Mouse (Mus musculus): Measurements from ENCODE around the gene Casz1. TPM values are rescaled to one million over a fixed set of nuclear protein-coding genes. Genes with fewer than 3 reads are reported as not detected.

The Casz1 gene
- polyA plus RNA-seq, 1 experiment = 1.3 TPM

GRCm38 (mm10) chr4:148912826-148913590 is 108.8 kb downstream of the Casz1 start:
- Histone ChIP-seq H3K4me3 (ENCODE audit: insufficient read depth, low read length) (no peak overlapping the region), H3K27ac (ENCODE audit: insufficient read depth, low read depth, low read length) (no peak overlapping the region), H3K4me1 (ENCODE audit: control insufficient read depth, insufficient read depth, low read length) (no peaks in the 10 kb centered on the region)
- TF ChIP-seq CTCF (IDR thresholded peaks at IDR 0.05; ENCODE audit: low read depth, low read length) (no peak), POLR2A (IDR thresholded peaks at IDR 0.05; ENCODE audit: borderline replicate concordance, low read depth, low read length) (no peak)

- no peaks in the 10 kb centered on the region for H3K4me1 ChIP-seq (ENCODE audit: control insufficient read depth, insufficient read depth, low read length)
- no peak overlapping the region for H3K27ac ChIP-seq (ENCODE audit: insufficient read depth, low read depth, low read length)
- no peak overlapping the region for H3K4me3 ChIP-seq (ENCODE audit: insufficient read depth, low read length)
- no peak for TF ChIP-seq POLR2A (IDR thresholded peaks at IDR 0.05; ENCODE audit: borderline replicate concordance, low read depth, low read length)
- TF ChIP-seq CTCF (IDR thresholded peaks at IDR 0.05; ENCODE audit: low read depth, low read length) = no peak
Observed at GRCm38 (mm10) chr4:148914863-148915622, 110.8 kb downstream of the Casz1 start.

DNA sequence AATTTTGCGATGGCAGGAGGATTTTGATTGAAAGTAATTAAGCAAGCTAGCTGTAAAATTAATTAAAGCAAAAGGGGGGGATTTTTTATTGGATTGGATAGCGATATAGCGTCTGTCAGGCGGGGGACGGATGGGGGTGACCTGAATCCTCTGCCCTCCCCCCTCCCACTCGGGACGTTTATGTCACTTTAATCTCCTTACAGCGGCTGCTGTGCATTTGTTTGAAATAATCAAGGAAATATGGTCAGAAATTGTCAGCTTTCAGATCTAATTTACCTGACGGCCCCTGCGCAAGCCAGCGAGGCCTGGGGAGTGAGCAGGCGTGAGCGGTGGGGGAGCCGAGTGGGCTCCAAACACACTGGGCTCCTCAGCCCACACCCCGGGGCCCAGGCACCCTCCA is 111.6 kb downstream of the Casz1 start:
- TF ChIP-seq POLR2A (IDR thresholded peaks at IDR 0.05; ENCODE audit: borderline replicate concordance, low read depth, low read length) (no peak), CTCF (IDR thresholded peaks at IDR 0.05; ENCODE audit: low read depth, low read length) (no peak)

DNA sequence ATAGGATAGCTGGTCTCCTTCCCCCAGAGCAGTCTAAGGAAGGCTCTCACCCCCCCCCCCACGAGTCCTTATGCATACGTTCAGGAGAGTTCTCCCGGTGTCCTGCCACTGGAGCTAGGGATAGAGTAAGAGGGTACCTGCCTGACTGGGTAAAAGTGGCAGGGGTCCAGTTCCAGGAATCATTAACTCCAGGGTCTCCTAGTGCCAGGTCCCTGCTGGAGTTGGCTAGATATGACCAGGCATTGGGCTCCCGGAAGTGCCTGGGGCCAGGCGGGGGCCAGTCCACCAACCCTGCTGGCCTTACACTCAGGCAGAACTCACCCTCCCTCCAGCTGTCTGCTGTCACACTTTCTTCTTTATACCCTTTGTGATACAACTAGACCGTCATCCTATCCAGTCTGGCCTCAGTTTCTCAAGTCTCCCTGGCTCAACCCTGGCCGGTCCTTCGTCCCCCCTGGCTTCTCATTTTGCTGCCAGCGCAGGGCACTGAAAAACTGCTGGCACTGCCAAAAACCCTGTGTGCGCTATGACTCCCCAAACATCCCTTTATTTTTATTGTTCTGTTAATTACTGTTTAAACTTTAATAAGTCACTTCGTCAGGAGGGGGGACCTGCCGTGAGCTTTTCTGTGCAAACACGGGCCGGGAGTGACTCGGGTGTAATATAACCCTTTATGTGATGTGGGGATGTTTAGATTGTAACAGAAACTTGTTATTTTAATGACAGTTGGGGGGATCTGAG is 114.6 kb downstream of the Casz1 start:
- no peak overlapping the region for H3K4me3 ChIP-seq (ENCODE audit: insufficient read depth, low read length)
- no peak overlapping the region for H3K27ac ChIP-seq (ENCODE audit: insufficient read depth, low read depth, low read length)
- 0 out of 2 replicates have a peak, but pooled peaks cover 2% of the 10 kb centered on the region for H3K4me1 ChIP-seq (ENCODE audit: control insufficient read depth, insufficient read depth, low read length)
- no peak for TF ChIP-seq CTCF (IDR thresholded peaks at IDR 0.05; ENCODE audit: low read depth, low read length)
- TF ChIP-seq POLR2A (IDR thresholded peaks at IDR 0.05; ENCODE audit: borderline replicate concordance, low read depth, low read length) = no peak

More for the DNA sequence above, 111.6 kb downstream of the Casz1 start:
- 0 out of 2 replicates have a peak, but pooled peaks cover under 1% of the 10 kb centered on the region for H3K4me1 ChIP-seq (ENCODE audit: control insufficient read depth, insufficient read depth, low read length)
- H3K4me3 ChIP-seq (ENCODE audit: insufficient read depth, low read length) = no peak overlapping the region
- no peak overlapping the region for H3K27ac ChIP-seq (ENCODE audit: insufficient read depth, low read depth, low read length)

GRCm38 (mm10) chr4:148920610-148921009 is 116.4 kb downstream of the Casz1 start:
- 0 out of 2 replicates have a peak, but pooled peaks cover 2% of the 10 kb centered on the region for H3K4me1 ChIP-seq (ENCODE audit: control insufficient read depth, insufficient read depth, low read length)
- no peak overlapping the region for H3K27ac ChIP-seq (ENCODE audit: insufficient read depth, low read depth, low read length)
- TF ChIP-seq POLR2A (IDR thresholded peaks at IDR 0.05; ENCODE audit: borderline replicate concordance, low read depth, low read length) (no peak), CTCF (IDR thresholded peaks at IDR 0.05; ENCODE audit: low read depth, low read length) (no peak)
- peak overlapping the region; percentile 26 for H3K4me3 ChIP-seq (ENCODE audit: insufficient read depth, low read length)

GRCm38 (mm10) chr4:148922221-148922700 is 118.0 kb downstream of the Casz1 start:
- H3K4me3 ChIP-seq (ENCODE audit: insufficient read depth, low read length) = no peak overlapping the region
- no peak overlapping the region for H3K27ac ChIP-seq (ENCODE audit: insufficient read depth, low read depth, low read length)
- 0 out of 2 replicates have a peak, but pooled peaks cover 2% of the 10 kb centered on the region for H3K4me1 ChIP-seq (ENCODE audit: control insufficient read depth, insufficient read depth, low read length)
- TF ChIP-seq CTCF (IDR thresholded peaks at IDR 0.05; ENCODE audit: low read depth, low read length) (no peak), POLR2A (IDR thresholded peaks at IDR 0.05; ENCODE audit: borderline replicate concordance, low read depth, low read length) (no peak)

DNA sequence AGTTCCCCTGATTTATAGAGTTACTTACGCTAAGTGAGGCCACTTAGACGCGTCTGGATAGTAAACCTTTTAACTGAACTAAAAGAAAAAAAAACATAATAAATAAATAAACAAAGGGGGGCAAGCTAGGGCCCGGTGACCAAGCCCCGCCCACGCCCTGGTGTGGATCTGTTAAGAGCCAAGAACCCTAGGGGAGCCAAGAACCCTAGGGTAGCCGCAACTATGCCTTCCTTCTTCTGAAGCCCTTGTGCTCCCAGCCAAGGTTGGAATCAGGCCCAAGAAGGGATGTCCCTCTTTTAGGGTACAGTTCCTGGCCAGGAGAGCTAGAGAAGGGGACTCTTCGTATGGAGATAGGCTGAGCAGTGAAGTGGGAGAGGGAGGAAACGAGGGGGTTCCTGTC is 119.2 kb downstream of the Casz1 start:
- 0 out of 2 replicates have a peak, but pooled peaks cover 2% of the 10 kb centered on the region for H3K4me1 ChIP-seq (ENCODE audit: control insufficient read depth, insufficient read depth, low read length)
- no peak overlapping the region for H3K27ac ChIP-seq (ENCODE audit: insufficient read depth, low read depth, low read length)
- no peak overlapping the region for H3K4me3 ChIP-seq (ENCODE audit: insufficient read depth, low read length)
- TF ChIP-seq POLR2A (IDR thresholded peaks at IDR 0.05; ENCODE audit: borderline replicate concordance, low read depth, low read length) (no peak), CTCF (IDR thresholded peaks at IDR 0.05; ENCODE audit: low read depth, low read length) (no peak)

GRCm38 (mm10) chr4:148923976-148924375 is 119.7 kb downstream of the Casz1 start:
- 0 out of 2 replicates have a peak, but pooled peaks cover 2% of the 10 kb centered on the region for H3K4me1 ChIP-seq (ENCODE audit: control insufficient read depth, insufficient read depth, low read length)
- TF ChIP-seq CTCF (IDR thresholded peaks at IDR 0.05; ENCODE audit: low read depth, low read length) = no peak
- no peak for TF ChIP-seq POLR2A (IDR thresholded peaks at IDR 0.05; ENCODE audit: borderline replicate concordance, low read depth, low read length)
- no peak overlapping the region for H3K27ac ChIP-seq (ENCODE audit: insufficient read depth, low read depth, low read length)
- H3K4me3 ChIP-seq (ENCODE audit: insufficient read depth, low read length) = no peak overlapping the region

DNA sequence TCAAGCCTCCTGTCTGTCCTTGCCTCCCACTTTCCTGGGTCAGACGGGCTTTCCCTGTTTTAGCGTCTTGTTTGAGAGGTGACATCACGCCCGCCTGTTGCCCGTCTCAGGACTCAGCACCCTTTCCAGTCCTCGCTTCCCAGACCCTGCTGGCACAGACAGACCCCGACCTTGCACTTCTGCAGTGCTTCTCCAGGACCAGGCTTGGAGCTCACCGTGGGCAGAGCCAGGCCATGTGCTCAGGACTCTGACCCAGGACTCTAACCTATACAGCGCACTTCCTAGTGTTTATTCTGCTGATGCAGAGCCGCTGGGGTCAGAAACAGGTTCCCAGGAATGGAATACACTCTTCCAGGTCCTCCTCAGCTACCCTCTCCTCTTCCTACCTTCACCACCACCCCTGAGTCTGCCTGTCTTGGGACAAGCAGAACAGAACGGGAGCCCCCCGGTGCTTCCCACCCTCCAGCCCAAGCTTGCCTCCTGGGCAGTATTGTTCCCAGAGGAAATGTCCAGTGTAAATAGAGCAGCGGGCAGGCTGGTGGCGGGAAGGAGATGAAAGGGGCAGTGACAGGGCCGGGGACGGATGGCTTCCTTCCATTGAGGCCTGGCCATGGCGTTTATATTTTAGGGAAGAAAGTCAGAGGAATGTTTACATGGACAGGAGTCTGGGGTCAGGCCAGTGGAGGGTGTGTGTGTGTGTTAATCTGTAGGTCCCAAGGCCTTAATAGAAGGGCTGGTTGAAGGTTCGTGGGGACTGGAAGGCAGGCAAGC is 121.5 kb downstream of the Casz1 start:
- no peak for TF ChIP-seq CTCF (IDR thresholded peaks at IDR 0.05; ENCODE audit: low read depth, low read length)
- TF ChIP-seq POLR2A (IDR thresholded peaks at IDR 0.05; ENCODE audit: borderline replicate concordance, low read depth, low read length) = no peak
- H3K4me1 ChIP-seq (ENCODE audit: control insufficient read depth, insufficient read depth, low read length) = 0 out of 2 replicates have a peak, but pooled peaks cover 1% of the 10 kb centered on the region
- no peak overlapping the region for H3K27ac ChIP-seq (ENCODE audit: insufficient read depth, low read depth, low read length)
- no peak overlapping the region for H3K4me3 ChIP-seq (ENCODE audit: insufficient read depth, low read length)
